Mouse (Mus musculus) megakaryocyte, embryonic 14.5 days (primary cell): ENCODE results near the gene Spag6l.

ENCODE experiments used
- FLI1 ChIP-seq: IDR thresholded peaks from 2 replicates; pipeline ENCODE4 v1.6.1; 2012; ENCODE audit warnings: low read length, inconsistent platforms, mixed read lengths
- GATA1 ChIP-seq: IDR thresholded peaks from 3 replicates; pipeline ENCODE4 v1.6.1; 2012; ENCODE audit warnings: mixed read lengths, low read length, inconsistent platforms, borderline replicate concordance

GRCm38 (mm10) chr16:16825476-16825875 lies 3.8 kb downstream of the Spag6l start:
- TF ChIP-seq FLI1, result no peak
- TF ChIP-seq GATA1, result no peak
